Mouse (Mus musculus) thymus, postnatal 10 days (tissue): ENCODE measurements around the gene Zc3hc1.

ENCODE experiments used
- DNase-seq, 2 experiments: peaks; one replicate each; pipeline ENCODE4 v3.0.0; 2021; ENCODE audit warnings: low spot score in 2 of 2

Zc3hc1 gene

GRCm38 (mm10) chr6:30319216-30319615, 71.6 kb downstream of the Zc3hc1 start:
- no peak for DNase-seq
